ENCODE assay signal across 28 mouse cellular contexts in genomic region chr16:44589506-44589905, GRCm38 (mm10).
"Had no signal": no experiment of that assay in that cellular context is flagged by ENCODE, and none has a peak within 500 bp of the region (broad histone marks: within the 10 kb centered on the region; RNA-seq: fewer than 3 reads in every experiment).

No protein-coding gene starts in this region.

- H3K9me3 ChIP-seq: heart, embryonic 10.5 days; heart, embryonic 12.5 days; hindbrain, embryonic 12.5 days; intestine, embryonic 15.5 days; limb, embryonic 10.5 days; limb, embryonic 12.5 days; liver, embryonic 13.5 days; liver, embryonic 15.5 days had no signal

- DNase-seq: gastrocnemius, adult 2 months; gastrocnemius, postnatal 10 days; gastrocnemius, postnatal 25 days; heart, adult 18-20 months; heart, postnatal 10 days; heart, postnatal 4 days; kidney, adult 18-20 months; kidney, adult 8-10 months; kidney, postnatal 10 days; kidney, postnatal 25 days; kidney, postnatal 4 days; liver; liver, embryonic 13.5 days had no signal

- H3K9ac ChIP-seq: heart, embryonic 12.5 days; hindbrain, embryonic 12.5 days; hindbrain, embryonic 14.5 days; intestine, embryonic 15.5 days; limb, embryonic 12.5 days; liver, embryonic 13.5 days; liver, embryonic 15.5 days had no signal

- H3K4me2 ChIP-seq: heart, embryonic 12.5 days; hindbrain, embryonic 12.5 days; hindbrain, embryonic 14.5 days; intestine, embryonic 15.5 days; limb, embryonic 12.5 days; liver, embryonic 11.5 days; liver, embryonic 13.5 days; liver, embryonic 15.5 days had no signal

- H3K27me3 ChIP-seq: heart, embryonic 12.5 days; hindbrain, embryonic 12.5 days; intestine, embryonic 15.5 days; limb, embryonic 12.5 days; liver, embryonic 13.5 days; liver, embryonic 15.5 days had no signal

- H3K36me3 ChIP-seq: heart, embryonic 10.5 days; heart, embryonic 12.5 days; hindbrain, embryonic 10.5 days; hindbrain, embryonic 12.5 days; intestine, embryonic 15.5 days; limb, embryonic 10.5 days; limb, embryonic 12.5 days; liver, embryonic 13.5 days; liver, embryonic 15.5 days had no signal

- H3K27ac ChIP-seq: gastrocnemius, adult 2 months; heart, embryonic 10.5 days; hindbrain, embryonic 10.5 days; hindbrain, embryonic 12.5 days; hindbrain, embryonic 14.5 days; intestine, embryonic 15.5 days; layer of hippocampus, adult 2 months; left cerebral cortex, adult 2 months; limb, embryonic 10.5 days; limb, embryonic 12.5 days; liver, embryonic 13.5 days; liver, embryonic 15.5 days had no signal

- H3K4me1 ChIP-seq: heart, embryonic 10.5 days; heart, embryonic 12.5 days; hindbrain, embryonic 10.5 days; hindbrain, embryonic 12.5 days; intestine, embryonic 15.5 days; limb, embryonic 10.5 days; limb, embryonic 12.5 days; liver, embryonic 13.5 days; liver, embryonic 15.5 days had no signal

- ATAC-seq: hindbrain, embryonic 16.5 days; inflammation-experienced regulatory T-cells, adult 6 months; intestine, embryonic 15.5 days; intestine, postnatal 0 days had no signal

- H3K4me3 ChIP-seq: gastrocnemius, adult 2 months; heart, embryonic 10.5 days; heart, embryonic 12.5 days; hindbrain, embryonic 10.5 days; hindbrain, embryonic 12.5 days; intestine, embryonic 15.5 days; layer of hippocampus, adult 2 months; left cerebral cortex, adult 2 months; limb, embryonic 10.5 days; limb, embryonic 12.5 days; liver, embryonic 13.5 days; liver, embryonic 15.5 days had no signal
